Mouse (Mus musculus): ENCODE measurements around the gene Dennd1a.

- peak; percentile 93 for TF ChIP-seq CTCF (IDR thresholded peaks at IDR 0.05; ENCODE audit: low read depth)
- no peak for TF ChIP-seq EP300 (optimal IDR thresholded peaks at IDR 0.05)
Observed at GRCm38 (mm10) chr2:37925413-37926132, 361.6 kb downstream of the Dennd1a start.

Measured in stomach, postnatal 0 days (tissue).